Mouse (Mus musculus): ENCODE results near the gene Stxbp3. TPM values are rescaled to one million over a fixed set of nuclear protein-coding genes. Genes with fewer than 3 reads are reported as not detected.
"Not testable (repeated sequence)": the region's sequence is repeated elsewhere in the genome, so short reads cannot be mapped to it uniquely, and the experiment has no call there.

The Stxbp3 gene
- 10 to 100 TPM; 22.4 to 23.7 TPM for total RNA-seq (2021)

DNA sequence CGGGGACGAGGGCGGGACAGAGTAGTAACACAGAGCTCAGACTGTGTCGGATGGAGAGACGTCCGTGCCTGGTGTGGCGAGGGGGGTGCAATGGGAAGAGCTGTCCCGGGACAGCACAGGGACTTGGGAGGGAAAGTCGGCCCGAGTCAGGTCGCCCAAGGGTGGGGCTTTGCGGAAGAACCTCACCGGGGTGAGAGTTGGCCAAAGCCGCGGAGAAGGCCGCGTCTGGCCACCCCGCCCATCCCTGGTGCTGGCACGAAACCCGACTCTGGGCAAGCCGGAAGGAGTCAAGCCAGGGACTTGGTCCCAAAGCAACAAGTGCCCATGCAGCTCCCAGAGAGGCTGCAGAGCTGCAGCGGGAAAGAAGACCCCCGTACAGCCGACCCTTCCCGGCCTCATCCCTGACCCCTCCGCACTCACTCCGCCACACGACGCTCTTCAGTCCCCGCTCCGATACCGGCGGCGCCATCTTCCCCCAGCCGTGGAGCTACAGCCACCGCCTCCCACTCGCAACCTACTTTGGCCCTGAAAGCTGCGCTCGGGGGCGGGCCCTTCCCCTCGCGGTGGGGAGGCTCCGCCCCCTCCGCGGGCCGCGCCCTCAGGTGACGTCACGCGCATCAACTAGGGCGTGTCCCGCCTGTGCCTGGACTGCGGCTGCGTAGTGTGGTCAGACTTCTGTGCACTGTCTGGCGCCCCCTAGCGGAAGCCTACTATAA is at the start of gene Stxbp3:
TSS of gene Stxbp3 (minus strand) at position 527 of the 716 bp plus-strand sequence.
- DNase-seq (ENCODE audit: low spot score in 2 of 2): peak; percentile 98
- intact Hi-C loops (cut with DNase I): loop anchor here (1.0 kb wide), 1 partner anchor 71 kb away; the partner anchor contains the start of gene Prpf38b

DNA sequence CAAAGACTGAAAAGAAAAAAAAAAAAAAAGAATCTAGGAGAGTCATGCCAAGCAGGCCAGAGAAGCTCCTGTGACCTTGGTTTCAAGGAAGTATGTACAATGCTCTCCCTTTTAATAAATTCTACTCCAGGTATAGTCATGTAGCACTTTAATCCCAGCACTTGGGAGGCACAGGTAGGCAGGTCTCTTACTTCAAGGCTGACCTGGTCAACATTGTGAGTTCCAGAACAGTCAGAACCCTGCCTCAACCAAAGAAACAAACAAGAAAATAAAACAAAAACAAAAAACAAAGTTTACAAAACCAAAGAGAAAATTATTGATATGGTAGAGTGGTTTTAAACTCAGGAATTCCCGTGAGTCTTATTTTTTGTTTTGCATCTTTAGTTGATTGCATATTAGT is 49.6 kb upstream of the Stxbp3 start, which contains the start of gene Fndc7:
TSS of gene Fndc7 (minus strand) at position 101 of the 400 bp plus-strand sequence.
- DNase-seq (ENCODE audit: low spot score in 2 of 2): no peak
- intact Hi-C loops (cut with DNase I): no loop called here

DNA sequence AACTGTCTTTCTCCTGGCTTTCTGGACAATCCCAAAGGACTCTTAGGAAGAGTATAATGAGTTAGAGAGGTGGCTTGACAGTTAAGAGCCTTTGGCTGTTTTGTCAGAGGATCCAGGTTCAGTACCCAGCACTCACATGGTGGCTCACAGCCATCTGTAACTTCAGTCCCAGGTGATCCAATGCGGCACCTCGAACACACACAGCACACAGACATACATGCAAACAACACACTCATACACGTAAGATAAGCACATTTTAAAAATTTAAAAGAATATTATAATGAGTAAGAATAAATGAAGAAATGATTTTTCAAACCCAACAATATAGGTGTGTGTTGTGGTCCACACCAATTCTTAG is 47.3 kb upstream of the Stxbp3 start:
- intact Hi-C loops (cut with DNase I): no loop called here

DNA sequence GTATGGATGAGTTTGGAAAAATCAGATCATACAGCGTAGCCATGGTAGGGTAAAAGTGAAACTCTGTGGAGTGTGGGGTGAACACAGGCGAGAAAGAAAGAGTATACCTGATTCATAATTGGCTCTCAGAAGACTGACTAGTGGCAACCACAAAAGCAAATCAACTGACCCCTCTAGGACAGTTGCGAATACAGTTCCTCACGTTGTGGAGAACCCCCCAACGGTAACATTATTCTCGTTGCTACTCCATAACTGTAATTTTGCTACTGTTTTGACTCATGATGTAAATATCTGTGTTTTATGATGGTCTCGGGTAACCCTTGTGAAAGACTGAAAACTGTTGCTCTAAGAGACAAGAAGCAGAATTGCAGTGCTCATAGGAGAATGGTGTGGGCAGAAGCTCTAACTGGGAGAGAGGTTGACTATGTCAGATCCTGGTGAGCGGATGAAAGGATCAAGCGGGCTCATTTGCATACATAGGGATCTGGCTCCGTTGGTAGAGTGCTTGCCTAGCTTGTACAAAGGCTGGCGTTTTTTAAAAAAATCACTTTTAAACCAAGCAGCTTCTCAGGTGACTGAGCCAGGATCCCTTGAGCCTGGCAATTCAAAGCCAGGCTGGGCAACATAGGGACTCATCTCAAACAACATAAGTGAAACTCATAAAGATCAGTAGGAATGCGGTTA is 46.8 kb upstream of the Stxbp3 start:
- no peak for DNase-seq (ENCODE audit: low spot score in 2 of 2)
- intact Hi-C loops (cut with DNase I): no loop called here

More for the DNA sequence above, 47.3 kb upstream of the Stxbp3 start:
- DNase-seq (ENCODE audit: low spot score in 2 of 2): no peak

DNA sequence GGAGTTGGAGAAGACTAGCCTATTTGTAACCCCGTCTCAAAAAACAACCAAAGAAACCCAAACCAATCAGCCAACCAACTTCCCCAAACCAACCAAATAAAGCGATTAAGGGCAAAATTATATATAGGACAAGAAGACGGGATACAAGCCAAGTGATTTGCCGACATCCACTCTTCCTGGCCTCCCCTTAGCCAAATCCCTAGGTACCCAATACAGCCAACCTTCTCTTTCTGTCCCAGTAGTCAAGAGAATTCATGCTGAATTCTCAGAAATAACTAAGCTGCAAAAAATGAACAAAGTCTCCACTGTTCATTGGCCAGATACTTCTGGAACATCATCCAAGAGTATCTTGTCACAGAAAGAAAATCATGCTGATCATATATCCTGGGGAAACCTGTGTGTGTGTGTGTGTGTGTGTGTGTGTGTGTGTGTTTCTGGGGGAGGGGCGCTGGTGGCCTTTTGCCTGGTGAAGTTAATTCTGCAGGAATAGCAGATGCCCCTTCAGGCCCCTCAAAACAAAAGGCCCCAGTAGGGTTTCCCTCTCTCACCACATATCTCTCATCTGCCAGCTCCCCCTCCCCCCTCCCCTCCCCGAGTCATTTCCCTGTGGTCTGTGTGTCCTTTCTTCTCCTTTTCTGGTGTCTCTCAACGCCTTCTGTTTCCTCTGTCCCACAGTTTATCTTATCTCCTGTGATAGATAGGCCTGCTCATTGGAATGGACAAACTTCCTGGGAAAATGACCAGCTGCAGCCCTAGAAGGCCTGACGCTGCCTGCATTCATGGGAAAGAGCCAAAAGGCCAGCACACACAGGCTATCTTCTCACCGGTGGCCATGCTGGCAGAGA is 45.6 kb upstream of the Stxbp3 start:
- DNase-seq (ENCODE audit: low spot score in 2 of 2): no peak

DNA sequence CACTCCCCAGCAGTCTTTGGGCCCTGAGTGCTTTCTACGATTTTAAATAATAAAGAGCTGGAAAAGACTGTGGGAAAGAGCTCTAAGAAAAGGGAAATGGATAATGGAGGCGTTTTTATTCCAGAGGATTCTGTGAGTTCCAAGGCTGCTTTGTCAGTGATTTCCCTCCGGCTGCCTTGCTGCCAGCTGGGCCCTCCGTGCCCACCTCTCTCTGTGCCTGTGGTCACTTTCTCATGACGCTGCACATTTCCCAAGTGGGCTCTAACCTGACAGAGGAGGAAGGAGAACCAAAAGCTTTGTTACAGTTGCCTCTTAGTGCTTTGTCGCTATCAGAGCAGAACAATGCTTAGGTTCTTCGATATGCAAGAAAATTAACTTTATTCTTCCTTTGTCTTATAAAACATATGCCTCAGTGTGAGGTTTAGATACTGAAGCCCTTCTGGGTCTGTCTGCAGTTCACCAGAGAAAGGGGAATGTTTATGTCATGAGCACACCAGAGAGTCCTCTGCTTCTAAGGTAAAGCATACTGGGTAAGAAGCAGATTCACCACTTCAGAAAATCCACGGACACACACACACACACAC is 44.5 kb upstream of the Stxbp3 start:
- DNase-seq (ENCODE audit: low spot score in 2 of 2): no peak
- intact Hi-C loops (cut with DNase I): no loop called here

More for the DNA sequence above, 45.6 kb upstream of the Stxbp3 start:
- intact Hi-C loops (cut with DNase I): no loop called here

DNA sequence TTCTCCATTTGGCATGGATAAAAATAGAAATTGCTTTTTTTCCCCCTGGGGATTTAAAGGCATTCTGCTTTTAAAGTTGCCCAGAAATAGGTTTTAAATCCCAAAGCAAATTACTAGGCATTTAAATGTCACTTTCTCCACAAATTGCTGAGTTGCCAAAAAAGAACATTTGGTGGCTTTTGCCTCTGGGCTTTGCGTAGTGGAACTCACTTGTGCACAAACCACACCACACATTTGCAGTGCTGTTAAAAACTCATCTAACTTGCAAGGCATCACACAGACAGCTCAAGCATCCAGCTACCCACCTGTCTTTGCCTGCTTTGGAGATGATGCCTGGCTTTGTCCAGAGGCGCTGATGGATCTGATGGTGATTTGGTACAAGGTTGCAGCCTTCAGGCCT is 42.7 kb upstream of the Stxbp3 start:
- no peak for DNase-seq (ENCODE audit: low spot score in 2 of 2)
- intact Hi-C loops (cut with DNase I): no loop called here

DNA sequence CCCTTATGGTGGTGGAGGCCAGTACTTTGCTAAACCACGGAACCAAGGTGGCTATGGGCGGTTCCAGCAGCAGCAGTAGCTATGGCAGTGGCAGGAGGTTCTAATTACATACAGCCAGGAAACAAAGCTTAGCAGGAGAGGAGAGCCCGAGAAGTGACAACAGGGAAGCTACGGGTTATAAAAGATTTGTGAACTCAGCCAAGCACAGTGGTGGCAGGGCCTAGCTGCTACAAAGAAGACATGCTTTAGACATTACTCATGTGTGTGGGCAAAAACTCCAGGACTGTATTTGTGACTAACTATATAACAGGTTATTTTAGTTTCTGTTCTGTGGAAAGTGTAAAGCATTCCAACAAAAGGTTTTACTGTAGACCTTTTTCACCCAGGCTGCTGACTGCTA is 41.5 kb upstream of the Stxbp3 start:
- DNase-seq (ENCODE audit: low spot score in 2 of 2); intact Hi-C loops (cut with DNase I): not testable (repeated sequence)

DNA sequence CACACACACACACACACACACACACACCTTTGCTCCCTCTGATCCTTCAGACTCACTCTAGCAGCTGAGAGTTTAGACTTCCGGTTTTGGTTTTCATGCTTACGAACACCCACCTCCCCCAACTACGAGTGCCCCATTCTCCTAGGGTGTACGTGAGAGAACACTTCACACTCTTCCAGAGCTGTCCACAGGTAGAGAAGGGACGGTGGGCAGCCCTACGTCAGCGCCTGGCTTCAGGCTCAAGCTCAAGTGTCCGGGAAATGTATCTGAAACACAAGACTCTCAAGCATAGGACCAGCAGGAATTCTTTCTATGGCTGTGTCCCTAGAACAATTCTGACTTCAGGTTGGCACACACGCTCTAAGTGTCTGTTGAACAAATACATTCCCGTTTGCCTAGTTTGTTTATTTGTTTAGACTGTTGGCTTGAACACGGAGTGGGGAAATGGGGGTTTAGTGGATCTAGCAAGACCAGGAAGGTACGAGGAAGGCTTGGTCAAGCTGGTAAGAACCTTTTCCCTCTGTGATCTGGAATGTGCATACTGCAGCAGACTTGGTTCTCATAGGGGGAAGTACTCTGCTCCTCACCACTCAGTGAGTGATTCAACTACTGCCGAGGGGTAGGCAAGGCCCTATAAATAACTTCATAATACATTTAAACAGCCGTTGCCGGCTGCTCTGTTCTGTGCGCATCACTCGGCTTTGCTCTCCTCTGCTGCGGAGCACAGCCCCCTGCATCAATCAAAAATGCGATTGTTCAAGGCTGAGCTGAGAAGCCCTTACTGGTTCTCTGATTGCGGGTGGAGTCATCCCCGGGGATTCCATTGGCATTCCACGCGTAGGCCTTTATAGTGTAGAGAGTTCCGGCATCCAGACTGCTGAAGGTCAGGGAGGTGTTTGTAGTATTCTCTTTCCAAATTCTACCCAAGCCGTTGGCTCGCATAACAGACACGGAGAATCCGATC is 40.5 kb upstream of the Stxbp3 start:
- intact Hi-C loops (cut with DNase I): no loop called here

DNA sequence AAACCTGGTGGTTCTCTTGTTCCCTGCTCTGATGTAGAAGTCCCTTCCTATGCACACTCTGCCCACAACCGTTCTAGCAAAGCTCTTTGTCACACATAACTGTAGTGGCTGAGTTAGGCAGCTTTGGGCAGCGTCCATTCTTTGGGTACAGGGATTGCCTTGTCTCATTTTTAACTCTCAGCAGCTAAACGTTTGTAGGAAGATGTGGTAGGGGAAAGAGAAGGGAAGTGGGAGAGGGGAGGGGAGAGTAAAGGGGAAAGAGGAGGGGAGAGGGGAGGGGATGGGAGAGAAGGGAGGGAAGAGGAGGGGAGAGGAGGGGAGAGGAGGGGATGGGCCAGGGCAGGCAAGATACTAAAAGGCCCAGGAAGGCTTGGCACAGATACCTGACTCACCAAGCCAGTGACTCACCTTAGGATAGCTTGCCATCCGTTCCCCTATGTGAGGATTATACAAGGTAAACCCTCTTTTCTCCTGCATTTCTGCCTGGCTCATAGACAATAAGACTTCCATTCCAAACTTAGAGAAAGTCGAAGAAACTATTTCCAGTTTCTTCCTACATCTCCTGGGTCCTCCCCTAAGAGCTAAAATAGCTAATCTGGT is 39.6 kb upstream of the Stxbp3 start:
- no peak for DNase-seq (ENCODE audit: low spot score in 2 of 2)
- intact Hi-C loops (cut with DNase I): no loop called here

More for the DNA sequence above, 40.5 kb upstream of the Stxbp3 start:
- DNase-seq (ENCODE audit: low spot score in 2 of 2): peak; percentile 18 to 24

DNA sequence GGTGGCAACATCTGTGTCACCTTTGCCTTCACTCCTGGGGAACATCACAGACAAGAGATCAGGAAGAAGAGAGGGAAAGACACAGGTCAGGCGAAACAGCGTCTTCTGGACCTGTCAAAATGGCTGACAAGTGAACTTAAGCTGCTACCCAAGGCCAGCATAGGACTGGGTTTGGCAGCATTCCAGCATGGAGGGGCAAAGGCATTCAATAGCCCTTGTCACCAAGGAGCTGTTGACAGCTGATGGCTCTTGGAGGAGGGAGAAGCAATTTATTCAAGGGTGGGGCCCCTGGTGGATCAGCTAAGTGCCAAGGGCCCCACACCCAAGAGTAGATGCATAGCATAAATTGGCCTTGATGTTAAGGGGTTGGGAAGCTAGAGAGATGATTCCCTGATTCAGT is 38.8 kb upstream of the Stxbp3 start:
- no peak for DNase-seq (ENCODE audit: low spot score in 2 of 2)
- intact Hi-C loops (cut with DNase I): no loop called here

DNA sequence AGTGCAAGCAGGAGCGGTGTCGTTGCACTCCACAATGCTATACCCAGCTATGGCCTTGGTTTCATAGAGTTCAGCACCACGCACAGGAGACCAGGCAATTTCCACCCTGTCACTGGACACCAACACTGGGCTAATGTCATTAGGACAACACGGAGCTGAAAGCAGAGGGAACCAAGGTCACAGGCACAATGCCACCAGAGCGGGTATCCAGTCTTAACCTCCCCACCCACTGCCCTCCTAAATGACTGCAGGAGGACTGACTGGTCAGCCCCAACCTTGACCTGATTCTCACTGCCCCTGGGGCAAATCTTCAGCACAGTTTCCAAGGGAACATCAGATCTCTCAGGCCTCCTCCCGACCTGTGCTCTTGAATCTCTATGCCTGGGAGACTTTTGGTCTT is 30.3 kb upstream of the Stxbp3 start:
- DNase-seq (ENCODE audit: low spot score in 2 of 2): no peak
- intact Hi-C loops (cut with DNase I): no loop called here

DNA sequence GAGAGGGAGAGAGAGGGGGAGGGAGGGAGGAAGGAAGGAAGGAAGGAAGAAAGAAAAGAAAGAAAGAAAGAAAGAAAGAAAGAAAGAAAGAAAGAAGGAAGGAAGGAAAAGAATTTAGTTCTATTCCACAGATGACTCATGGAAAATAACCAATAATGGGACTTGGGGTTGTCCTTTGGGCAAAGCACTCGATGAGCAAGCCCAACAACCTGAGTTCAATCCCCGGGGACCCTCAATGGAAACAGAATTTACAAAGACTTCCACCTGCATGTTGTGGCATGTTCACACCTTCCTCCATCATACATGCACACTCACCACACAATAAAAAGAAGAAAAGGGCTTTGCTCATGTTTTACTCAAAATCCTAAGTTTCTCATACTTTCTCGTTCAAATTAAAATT is 27.1 kb upstream of the Stxbp3 start:
- no peak for DNase-seq (ENCODE audit: low spot score in 2 of 2)
- intact Hi-C loops (cut with DNase I): no loop called here

DNA sequence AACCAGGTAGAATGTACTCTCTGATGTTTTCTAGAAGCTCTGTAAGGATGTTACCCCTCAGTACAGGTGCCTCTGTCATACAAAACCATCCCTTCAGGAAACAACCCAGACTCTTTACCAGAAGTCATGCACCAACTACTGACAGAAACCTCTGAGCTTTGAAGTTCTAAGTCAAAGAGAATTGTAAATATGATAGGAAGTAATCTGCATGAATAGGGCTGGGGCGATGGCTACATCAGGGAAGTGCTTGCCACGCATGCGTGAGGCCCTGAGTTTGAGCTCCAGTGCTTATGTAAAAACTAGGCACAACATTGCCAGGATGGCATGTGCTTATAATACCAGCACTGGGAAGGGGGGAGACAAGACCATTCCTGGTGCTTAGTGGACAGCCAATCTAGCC is 25.4 kb upstream of the Stxbp3 start:
- DNase-seq (ENCODE audit: low spot score in 2 of 2): no peak
- intact Hi-C loops (cut with DNase I): no loop called here

DNA sequence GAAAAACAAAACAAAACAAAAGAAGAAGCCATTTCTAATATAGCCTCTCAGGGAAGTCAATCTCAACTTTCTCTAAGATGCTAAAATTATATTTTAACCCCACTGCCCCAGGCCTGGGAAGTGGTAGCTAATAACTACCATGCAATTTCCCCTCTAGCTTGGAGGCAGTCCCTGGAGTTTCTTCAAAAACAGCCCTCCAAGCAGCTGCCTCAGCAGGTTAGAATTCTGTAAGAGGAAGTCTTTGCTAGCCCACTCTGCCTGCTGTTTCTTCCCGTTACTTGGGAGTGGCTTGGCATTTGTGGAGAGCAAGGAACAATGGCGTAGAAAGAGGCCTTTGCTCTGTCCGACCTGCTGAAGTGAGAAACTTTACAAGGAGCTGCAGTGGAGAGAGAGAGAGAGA is 24.8 kb upstream of the Stxbp3 start:
- intact Hi-C loops (cut with DNase I): no loop called here
- DNase-seq (ENCODE audit: low spot score in 2 of 2): no peak

DNA sequence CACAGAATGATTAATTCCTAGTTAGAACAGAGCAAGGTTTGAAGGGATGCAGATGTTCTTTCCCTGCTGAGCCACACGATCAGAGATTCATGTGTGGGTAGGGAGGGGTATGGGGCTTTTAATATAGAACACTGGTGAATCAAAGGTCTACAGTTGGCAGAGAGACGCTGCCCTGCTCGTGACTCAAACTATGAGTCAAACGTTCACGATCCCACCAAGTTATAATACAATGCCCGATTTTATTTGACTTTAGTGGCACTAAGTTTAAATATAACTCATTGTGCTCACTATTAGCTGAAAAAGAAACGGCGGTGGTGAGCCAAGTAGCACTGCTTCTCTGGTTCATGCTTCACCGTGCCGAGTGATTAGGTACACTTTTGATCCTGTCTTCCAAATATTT is 22.8 kb upstream of the Stxbp3 start:
- no peak for DNase-seq (ENCODE audit: low spot score in 2 of 2)
- intact Hi-C loops (cut with DNase I): no loop called here

DNA sequence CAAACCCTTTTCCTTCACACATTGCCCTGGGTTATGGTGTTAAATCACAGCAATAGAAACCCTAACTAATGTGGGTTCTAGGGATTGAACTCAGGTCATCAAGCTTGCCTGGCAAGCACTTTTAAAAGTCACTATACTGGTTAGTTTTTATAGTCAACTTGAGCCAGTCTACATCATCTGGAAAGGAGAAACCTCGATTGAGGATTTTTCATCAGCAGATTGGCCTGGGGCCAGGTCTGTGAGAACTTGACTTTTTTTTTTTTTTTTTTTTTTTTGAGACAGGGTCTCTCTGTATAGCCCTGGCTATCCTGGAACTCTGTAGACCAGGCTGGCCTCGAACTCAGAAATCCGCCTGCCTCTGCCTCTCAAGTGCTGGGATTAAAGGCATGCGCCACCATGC is 22.0 kb upstream of the Stxbp3 start:
- intact Hi-C loops (cut with DNase I); DNase-seq (ENCODE audit: low spot score in 2 of 2): not testable (repeated sequence)

DNA sequence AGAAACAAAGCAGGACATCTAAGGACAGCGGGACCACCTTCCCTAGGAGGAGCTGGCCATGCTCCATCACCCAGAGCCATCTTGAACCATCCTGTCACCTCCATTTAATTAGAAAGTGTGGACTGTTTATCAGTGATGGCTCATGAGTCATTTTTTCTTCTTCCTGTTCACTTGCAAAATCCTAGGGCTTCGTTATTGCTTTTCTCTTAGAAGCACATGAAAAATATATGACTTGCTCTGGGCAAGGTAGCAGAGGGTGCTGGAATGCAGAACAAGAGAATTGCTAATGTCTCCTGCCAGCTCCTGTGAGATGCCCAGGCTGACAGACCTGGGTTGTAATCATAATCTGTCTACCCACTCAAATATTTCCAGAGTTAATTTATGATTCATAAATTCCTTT is 20.5 kb upstream of the Stxbp3 start:
- no peak for DNase-seq (ENCODE audit: low spot score in 2 of 2)
- intact Hi-C loops (cut with DNase I): no loop called here

All from left cerebral cortex, postnatal 36 days (tissue).